Mouse (Mus musculus): Measurements from ENCODE around the gene Eif4a3. TPM values are rescaled to one million over a fixed set of nuclear protein-coding genes. Genes with fewer than 3 reads are reported as not detected.
"Not testable (repeated sequence)": the region's sequence is repeated elsewhere in the genome, so short reads cannot be mapped to it uniquely, and the experiment has no call there.

Gene Eif4a3
- polyA plus RNA-seq, 1 experiment from 2014 or later, result 281 TPM

DNA sequence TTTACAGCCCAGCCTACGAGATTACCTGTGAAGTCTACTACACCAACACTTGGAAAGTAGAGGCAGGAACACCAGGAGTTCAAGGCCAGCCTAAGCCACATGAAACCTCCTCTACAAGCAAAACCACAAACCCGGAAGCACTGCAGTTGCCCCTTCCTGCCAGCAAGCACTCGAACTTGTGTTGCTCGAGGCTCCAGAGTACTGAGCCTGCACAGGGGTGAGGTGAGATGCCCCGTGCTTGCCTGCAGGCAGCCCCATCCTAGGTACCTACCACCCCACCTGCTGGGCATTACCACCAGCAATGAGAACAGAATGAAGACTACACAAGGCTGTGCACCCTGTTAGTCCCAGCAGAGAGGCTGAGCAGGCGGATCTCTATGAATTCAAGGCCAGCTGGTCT, 1.9 kb downstream of the Eif4a3 start:
- peak overlapping the region; percentile 90 for H3K4me2 ChIP-seq
- peaks cover 14% of the 10 kb centered on the region; the same call in 1 of the 2 replicates for H3K27me3 ChIP-seq (replicated peaks)
- H3K9ac ChIP-seq, result peak overlapping the region; percentile 95; the same call in 1 of the 2 replicates
- no peak for ATAC-seq (ENCODE audit: extremely low read depth, insufficient number of reproducible peaks, low FRiP score, low TSS enrichment)
- peak overlapping the region; percentile 92 for H3K4me3 ChIP-seq
- no peaks in the 10 kb centered on the region for H3K9me3 ChIP-seq
- WGBS, result 84% methylated on average over 6 of the region's 6 CpGs
- peaks cover 22% of the 10 kb centered on the region for H3K4me1 ChIP-seq
- peaks cover 53% of the 10 kb centered on the region for H3K36me3 ChIP-seq
- H3K27ac ChIP-seq (replicated peaks), result no peak overlapping the region

DNA sequence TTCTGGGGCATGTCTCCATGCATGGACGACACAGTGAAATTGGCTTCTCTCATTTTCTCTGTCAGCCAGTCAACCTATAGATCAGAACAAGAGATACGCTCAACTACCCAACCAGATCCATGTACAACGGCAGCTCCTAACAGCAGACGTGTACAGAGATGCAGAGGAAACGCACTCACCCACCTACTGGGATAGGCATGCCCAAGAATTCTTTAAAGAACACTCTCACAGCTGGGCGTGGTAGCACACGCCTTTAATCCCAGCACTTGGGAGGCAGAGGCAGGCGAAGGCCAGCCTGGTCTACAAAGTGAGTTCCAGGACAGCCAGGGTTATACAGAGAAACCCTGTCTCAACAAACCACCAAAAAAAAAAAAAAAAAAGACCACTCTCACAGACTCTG, 7.0 kb downstream of the Eif4a3 start:
- not testable (repeated sequence) for H3K4me3 ChIP-seq; H3K9ac ChIP-seq; ATAC-seq (ENCODE audit: extremely low read depth, insufficient number of reproducible peaks, low FRiP score, low TSS enrichment); H3K4me2 ChIP-seq; H3K27me3 ChIP-seq (replicated peaks); H3K4me1 ChIP-seq; H3K27ac ChIP-seq (replicated peaks); H3K9me3 ChIP-seq
- 92% methylated on average over 8 of the region's 8 CpGs for WGBS
- H3K36me3 ChIP-seq, result peaks cover 99% of the 10 kb centered on the region

- Histone ChIP-seq H3K4me1 (peaks cover 25% of the 10 kb centered on the region), H3K27me3 (replicated peaks) (no peaks in the 10 kb centered on the region), H3K4me2 (no peak overlapping the region), H3K27ac (replicated peaks) (peak overlapping the region; percentile 86), H3K9me3 (no peaks in the 10 kb centered on the region), H3K9ac (no peak overlapping the region), H3K4me3 (no peak overlapping the region), H3K36me3 (peaks cover 93% of the 10 kb centered on the region)
- no peak for ATAC-seq (ENCODE audit: extremely low read depth, insufficient number of reproducible peaks, low FRiP score, low TSS enrichment)
- 87% methylated on average over 20 of the region's 20 CpGs for WGBS
Observed at GRCm38 (mm10) chr11:119287207-119287992, 12.5 kb downstream of the Eif4a3 start.

DNA sequence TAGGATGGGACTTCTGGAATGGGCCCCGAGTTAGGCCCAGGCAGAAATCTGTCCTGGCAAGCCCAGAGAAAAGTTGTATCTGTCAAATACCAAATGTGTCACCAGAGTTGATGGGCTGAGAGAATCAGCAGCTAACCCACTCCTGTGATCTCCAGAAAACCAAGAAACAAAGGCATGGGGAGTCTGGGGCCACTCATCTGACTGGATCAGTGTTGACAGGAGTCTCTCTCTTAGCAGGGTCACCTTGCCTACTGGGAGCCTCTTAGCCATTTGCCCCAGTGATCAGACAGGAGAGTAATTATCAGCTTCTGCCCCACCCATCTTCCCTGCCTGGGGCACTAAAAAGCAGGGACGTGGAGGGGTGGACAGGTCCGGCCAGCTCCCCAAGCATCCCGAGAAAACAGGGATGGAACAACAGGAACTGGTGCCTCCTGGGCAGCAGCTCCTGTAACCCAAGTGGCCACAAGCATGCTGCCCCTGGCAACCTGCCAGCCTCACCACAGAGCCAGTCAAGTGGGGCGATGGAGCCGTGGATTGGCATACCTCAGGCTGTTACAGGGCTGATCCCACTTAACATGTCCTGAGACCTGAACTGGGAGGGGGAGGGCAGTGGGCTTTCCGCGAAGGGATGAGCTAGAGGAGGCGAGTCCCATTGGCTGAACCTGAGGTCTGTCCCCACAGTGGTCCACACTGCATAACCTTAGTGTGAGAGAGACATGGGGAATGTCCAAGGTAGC, 13.9 kb downstream of the Eif4a3 start:
- no peak; the same call in 1 of the 2 replicates for ATAC-seq (ENCODE audit: extremely low read depth, insufficient number of reproducible peaks, low FRiP score, low TSS enrichment)
- Histone ChIP-seq H3K9me3 (no peaks in the 10 kb centered on the region), H3K36me3 (peaks cover 91% of the 10 kb centered on the region), H3K27me3 (replicated peaks) (no peaks in the 10 kb centered on the region), H3K4me2 (peak overlapping the region; percentile 25; the same call in 1 of the 2 replicates), H3K4me3 (no peak overlapping the region), H3K4me1 (peaks cover 25% of the 10 kb centered on the region), H3K27ac (replicated peaks) (peak overlapping the region; percentile 86), H3K9ac (no peak overlapping the region; the same call in 1 of the 2 replicates)
- WGBS, result 37% methylated on average over 9 of the region's 9 CpGs

DNA sequence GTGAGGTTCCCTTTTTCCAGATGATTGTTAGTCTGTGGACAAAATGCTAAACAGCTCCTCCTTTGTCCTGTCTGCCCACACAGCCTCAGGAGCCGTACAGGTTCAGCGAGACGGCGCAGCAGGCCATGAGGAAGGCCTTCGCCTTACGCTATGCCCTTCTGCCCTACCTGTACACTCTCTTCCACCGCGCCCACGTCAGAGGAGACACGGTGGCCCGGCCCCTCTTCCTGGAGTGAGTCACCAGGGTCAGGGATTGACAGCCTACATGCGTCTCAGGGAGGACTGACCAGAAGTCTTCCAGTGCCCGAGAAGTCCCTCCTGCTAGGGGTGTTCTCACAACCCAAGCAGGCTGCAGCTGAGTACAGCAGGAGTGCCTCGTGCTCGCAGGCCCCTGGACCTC, 18.9 kb downstream of the Eif4a3 start:
- H3K36me3 ChIP-seq, result peaks cover 88% of the 10 kb centered on the region
- ATAC-seq (ENCODE audit: extremely low read depth, insufficient number of reproducible peaks, low FRiP score, low TSS enrichment), result no peak
- no peak overlapping the region for H3K4me2 ChIP-seq
- H3K9ac ChIP-seq, result no peak overlapping the region
- H3K27ac ChIP-seq (replicated peaks), result no peak overlapping the region
- WGBS, result 82% methylated on average over 15 of the region's 15 CpGs
- H3K9me3 ChIP-seq, result no peaks in the 10 kb centered on the region
- no peak overlapping the region for H3K4me3 ChIP-seq
- peaks cover 13% of the 10 kb centered on the region for H3K4me1 ChIP-seq
- H3K27me3 ChIP-seq (replicated peaks), result no peaks in the 10 kb centered on the region

- WGBS, result 85% methylated on average over 8 of the region's 8 CpGs
- no peak for ATAC-seq (ENCODE audit: extremely low read depth, insufficient number of reproducible peaks, low FRiP score, low TSS enrichment)
Observed at GRCm38 (mm10) chr11:119273186-119273930, 26.5 kb downstream of the Eif4a3 start.

DNA sequence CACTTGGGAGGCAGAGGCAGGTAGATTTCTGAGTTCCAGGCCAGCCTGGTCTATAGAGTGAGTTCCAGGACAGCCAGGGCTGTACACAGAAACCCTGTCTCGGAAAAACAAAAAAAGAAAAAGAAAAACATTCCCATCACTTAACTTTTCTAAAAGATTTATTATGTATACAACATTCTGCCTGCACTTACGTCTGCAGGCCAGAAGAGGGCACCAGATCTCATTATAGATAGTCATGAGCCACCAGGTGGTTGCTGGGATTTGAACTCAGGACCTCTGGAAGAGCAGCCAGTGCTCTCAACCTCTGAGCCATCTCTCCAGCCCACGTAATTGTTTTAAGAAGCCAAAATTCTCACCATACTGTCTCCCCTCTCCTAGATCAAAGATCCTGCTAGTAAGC, 27.4 kb downstream of the Eif4a3 start:
- Histone ChIP-seq H3K36me3 (peaks cover 69% of the 10 kb centered on the region), H3K4me1 (peaks cover 19% of the 10 kb centered on the region)
- ATAC-seq (ENCODE audit: extremely low read depth, insufficient number of reproducible peaks, low FRiP score, low TSS enrichment); H3K27ac ChIP-seq (replicated peaks); H3K4me3 ChIP-seq; H3K27me3 ChIP-seq (replicated peaks); H3K4me2 ChIP-seq; H3K9me3 ChIP-seq; H3K9ac ChIP-seq: not testable (repeated sequence)
- WGBS, result 70% methylated on average over 3 of the region's 3 CpGs

More at GRCm38 (mm10) chr11:119273186-119273930, 26.5 kb downstream of the Eif4a3 start:
- no peak overlapping the region for H3K27ac ChIP-seq (replicated peaks)
- no peaks in the 10 kb centered on the region for H3K9me3 ChIP-seq
- peaks cover 78% of the 10 kb centered on the region for H3K36me3 ChIP-seq
- no peak overlapping the region for H3K4me2 ChIP-seq
- H3K9ac ChIP-seq, result no peak overlapping the region
- no peak overlapping the region for H3K4me3 ChIP-seq
- H3K4me1 ChIP-seq, result peaks cover 15% of the 10 kb centered on the region
- no peaks in the 10 kb centered on the region for H3K27me3 ChIP-seq (replicated peaks)

- H3K27ac ChIP-seq (replicated peaks), result peak overlapping the region; percentile 16; the same call in 1 of the 2 replicates
- no peaks in the 10 kb centered on the region for H3K27me3 ChIP-seq (replicated peaks)
- WGBS, result 79% methylated on average over 16 of the region's 16 CpGs
- peak overlapping the region; percentile 62 for H3K4me3 ChIP-seq
- ATAC-seq (ENCODE audit: extremely low read depth, insufficient number of reproducible peaks, low FRiP score, low TSS enrichment), result no peak
- H3K4me2 ChIP-seq, result peak overlapping the region; percentile 77
- H3K9me3 ChIP-seq, result no peaks in the 10 kb centered on the region
- H3K9ac ChIP-seq, result peak overlapping the region; percentile 85
- peaks cover 38% of the 10 kb centered on the region for H3K36me3 ChIP-seq
- peaks cover 25% of the 10 kb centered on the region for H3K4me1 ChIP-seq
Observed at GRCm38 (mm10) chr11:119268557-119269195, 31.2 kb downstream of the Eif4a3 start.

- peak within 1 kb of the TSS; percentile 62 for H3K4me3 ChIP-seq
- peaks cover 25% of the 10 kb centered on the region for H3K4me1 ChIP-seq
- peak within 1 kb of the TSS; percentile 77 for H3K4me2 ChIP-seq
- WGBS, result 3% methylated on average over 52 of the region's 52 CpGs
- H3K9ac ChIP-seq, result peak within 1 kb of the TSS; percentile 85
- no peaks in the 10 kb centered on the region for H3K9me3 ChIP-seq
- peaks cover 31% of the 10 kb centered on the region for H3K36me3 ChIP-seq
- peak within 1 kb of the TSS; percentile 16 for H3K27ac ChIP-seq (replicated peaks)
- H3K27me3 ChIP-seq (replicated peaks), result no peaks in the 10 kb centered on the region
- peak; percentile 78 for ATAC-seq (ENCODE audit: extremely low read depth, insufficient number of reproducible peaks, low FRiP score, low TSS enrichment)
Observed at GRCm38 (mm10) chr11:119267768-119268556, 31.9 kb downstream of the Eif4a3 start, which contains the start of gene Gaa. Gaa (plus strand) TSS chr11:119267887.

DNA sequence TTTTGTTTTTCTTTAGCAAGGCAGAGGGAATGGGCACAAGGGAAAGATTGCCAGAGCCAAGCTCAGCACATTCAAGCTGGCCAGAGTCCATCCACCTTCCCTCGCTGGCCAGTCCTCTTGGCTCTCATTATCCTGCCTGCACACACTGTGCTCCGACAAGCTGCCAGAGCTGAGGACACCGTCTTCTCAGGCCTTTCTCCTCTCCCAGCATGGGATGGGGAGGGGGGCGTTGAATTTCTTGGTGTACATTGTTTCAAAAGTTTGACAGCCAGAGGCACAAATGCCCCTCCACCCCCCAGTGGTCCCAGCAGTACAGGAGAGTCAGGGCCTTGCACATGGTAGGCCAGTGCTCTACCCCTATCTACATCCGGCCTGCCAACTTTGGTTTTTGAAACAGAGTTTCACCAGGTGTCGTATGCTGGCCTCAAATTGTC, 32.6 kb downstream of the Eif4a3 start:
- Histone ChIP-seq H3K27ac (replicated peaks) (no peak overlapping the region), H3K9ac (peak overlapping the region; percentile 85), H3K4me2 (peak overlapping the region; percentile 77), H3K4me3 (peak overlapping the region; percentile 62; the same call in 1 of the 2 replicates), H3K4me1 (peaks cover 25% of the 10 kb centered on the region), H3K27me3 (replicated peaks) (no peaks in the 10 kb centered on the region), H3K9me3 (no peaks in the 10 kb centered on the region), H3K36me3 (peaks cover 24% of the 10 kb centered on the region)
- no peak for ATAC-seq (ENCODE audit: extremely low read depth, insufficient number of reproducible peaks, low FRiP score, low TSS enrichment)
- 41% methylated on average over 6 of the region's 6 CpGs for WGBS
